Mouse (Mus musculus) CH12.LX (cell line): Measurements from ENCODE around the gene Slc38a3.

ENCODE experiments used
- MYC ChIP-seq: IDR thresholded peaks from 2 replicates; pipeline ENCODE4 v1.6.1; 2011; ENCODE audit warnings: low read depth, mild to moderate bottlenecking, improper control_type of control experiment, low read length
- NRF1 ChIP-seq: IDR thresholded peaks from 2 replicates; pipeline ENCODE4 v1.6.1; 2014; ENCODE audit warnings: low read depth, mild to moderate bottlenecking, inconsistent platforms, low read length, improper control_type of control experiment, moderate library complexity

DNA sequence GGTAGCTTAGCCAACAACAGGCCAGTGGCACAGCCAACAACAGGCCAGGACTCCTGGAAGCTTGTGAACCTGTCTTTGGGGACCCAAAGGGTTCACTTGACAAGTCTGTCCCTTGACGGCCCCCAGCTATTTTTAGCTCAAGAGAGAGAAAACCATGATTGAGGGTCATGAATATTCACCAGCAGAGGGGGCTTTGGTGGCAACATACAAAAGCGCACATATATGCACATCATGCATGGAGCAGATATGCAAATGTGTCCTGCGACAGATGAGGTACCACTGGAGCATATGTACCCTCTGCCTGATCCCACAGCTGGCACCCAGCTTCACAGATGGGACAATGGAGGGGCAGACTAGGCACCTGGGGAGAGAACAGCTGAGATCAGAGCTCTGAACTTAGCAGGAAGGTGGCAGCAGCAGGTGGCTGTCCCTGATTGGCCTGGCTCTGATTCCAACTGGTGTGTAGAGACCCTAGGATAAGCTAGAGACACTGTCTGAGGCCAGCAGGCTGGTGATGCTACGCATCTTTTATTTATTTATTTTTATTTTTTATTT, 24.2 kb upstream of the Slc38a3 start:
- TF ChIP-seq NRF1 (no peak), MYC (no peak)
